Mouse (Mus musculus) adrenal gland, postnatal 25 days (tissue): ENCODE data around the gene Rab31. TPM values are rescaled to one million over a fixed set of nuclear protein-coding genes. Genes with fewer than 3 reads are reported as not detected.

ENCODE experiments used
- DNase-seq: peaks from one replicate; pipeline ENCODE4 v3.0.0; 2021; ENCODE audit warnings: mixed read lengths
- total RNA-seq: library from RNA; stranded (reverse); gene quantifications from 2 replicates; pipeline ENCODE4 v1.2.3, GENCODE M21; 2021

The Rab31 gene
- total RNA-seq, 1 experiment from 2014 or later = 41.1 TPM

DNA sequence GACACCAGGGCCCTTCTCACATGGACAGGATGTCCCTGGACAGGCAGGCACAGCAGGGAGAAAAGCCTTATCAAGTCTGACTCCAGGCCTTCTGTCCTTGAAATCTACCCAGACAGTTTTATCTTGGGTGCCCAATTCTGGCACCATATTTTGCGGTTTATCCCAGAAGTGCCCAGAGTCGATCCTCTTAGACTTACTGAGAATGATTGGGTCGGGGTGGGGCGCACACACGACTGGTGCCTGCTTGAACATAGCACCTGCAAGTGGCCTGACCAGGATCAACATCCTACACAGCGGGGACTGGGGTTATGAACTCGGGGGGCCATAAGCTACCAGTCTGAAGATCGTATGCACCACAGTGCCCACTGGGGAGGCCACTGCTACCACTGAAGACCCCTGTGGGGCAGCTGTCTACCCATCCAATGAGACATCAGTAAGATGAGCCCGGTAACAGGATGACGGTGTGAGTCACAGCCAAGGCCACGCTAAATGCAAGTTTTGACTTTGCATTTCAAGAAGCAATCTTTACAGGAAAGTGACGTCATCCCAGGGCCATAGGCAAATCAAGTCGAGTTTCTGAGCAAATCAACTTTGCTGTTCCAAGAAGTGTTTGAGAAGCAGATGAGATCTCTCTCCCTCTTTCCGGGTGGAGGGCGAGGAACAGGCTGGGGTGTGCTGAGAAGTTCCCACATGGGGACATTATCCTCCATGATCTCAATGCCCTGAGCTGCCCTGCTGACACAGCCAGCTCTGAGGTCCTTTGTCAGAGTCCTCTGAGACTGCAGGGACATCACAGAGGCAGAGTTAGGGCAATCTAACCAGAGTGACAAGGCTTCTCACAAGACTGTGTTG lies 32.5 kb downstream of the Rab31 start:
- no peak for DNase-seq

GRCm38 (mm10) chr17:65737622-65738021 lies 34.9 kb downstream of the Rab31 start:
- DNase-seq = peak; percentile 55

DNA sequence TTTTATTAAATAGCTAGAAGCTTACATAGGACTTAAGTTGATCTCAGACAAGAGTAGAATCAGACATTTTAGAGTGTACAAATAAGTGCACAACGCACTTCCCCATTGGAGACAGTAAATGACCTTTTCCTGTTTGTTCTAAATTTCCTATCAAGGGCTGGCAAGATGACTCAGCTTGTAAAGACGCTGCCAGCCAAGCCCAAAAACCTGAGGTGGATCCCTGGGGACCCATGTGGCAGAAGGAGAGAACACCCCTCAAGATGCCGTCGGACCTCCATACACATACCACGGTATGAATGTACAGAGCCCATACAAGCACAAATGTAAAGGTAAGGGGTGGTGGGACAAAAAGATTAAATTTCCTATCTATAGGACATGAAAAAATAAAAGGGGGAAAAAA lies 35.4 kb downstream of the Rab31 start:
- DNase-seq = peak; percentile 33

DNA sequence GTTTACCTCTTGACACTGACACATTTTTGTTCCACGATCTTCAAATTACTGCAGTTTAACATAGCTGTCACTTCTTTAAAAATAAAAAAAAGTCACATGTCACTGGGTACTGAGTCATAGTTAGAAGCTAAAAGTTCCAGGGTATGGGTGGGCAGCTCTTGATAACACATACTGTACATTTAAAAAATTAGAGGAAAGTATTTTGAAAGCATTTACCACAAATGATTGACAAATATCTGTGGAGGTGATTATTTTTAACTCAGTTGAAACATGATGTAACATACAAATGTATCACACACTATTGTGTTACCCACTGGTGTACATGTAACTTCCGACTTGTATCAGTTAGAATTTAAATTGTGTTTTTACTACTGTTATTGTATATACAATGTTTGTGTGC lies 37.5 kb downstream of the Rab31 start:
- DNase-seq = no peak

GRCm38 (mm10) chr17:65732666-65733065 lies 39.9 kb downstream of the Rab31 start:
- no peak for DNase-seq

GRCm38 (mm10) chr17:65731710-65732109 lies 40.8 kb downstream of the Rab31 start:
- no peak for DNase-seq

- no peak for DNase-seq
Measured at GRCm38 (mm10) chr17:65729945-65730741, 42.4 kb downstream of the Rab31 start.

DNA sequence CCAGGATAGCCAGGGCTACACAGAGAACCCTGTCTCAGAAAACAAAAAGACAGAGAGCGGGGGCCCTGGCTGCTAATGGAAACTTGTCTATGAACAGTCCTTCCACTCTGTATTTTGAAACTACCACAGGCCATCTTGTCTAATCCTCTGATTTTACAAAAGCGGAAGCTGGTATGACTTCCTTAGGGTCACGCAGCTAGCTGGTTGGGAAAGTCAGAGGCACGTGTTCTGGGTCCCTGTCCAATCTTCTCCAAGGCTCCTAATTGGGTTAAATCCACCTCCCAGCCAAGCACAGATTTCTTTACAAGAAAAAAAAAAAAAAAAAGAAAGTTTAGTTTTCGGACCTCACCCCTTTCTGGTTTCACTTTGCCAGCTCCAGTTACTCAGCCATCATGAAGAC lies 45.8 kb downstream of the Rab31 start:
- DNase-seq = no peak

- DNase-seq = no peak
Measured at GRCm38 (mm10) chr17:65726274-65726673, 46.3 kb downstream of the Rab31 start.

- DNase-seq = no peak
Measured at GRCm38 (mm10) chr17:65725814-65726213, 46.7 kb downstream of the Rab31 start.

- DNase-seq = no peak
Measured at GRCm38 (mm10) chr17:65725381-65725780, 47.2 kb downstream of the Rab31 start.

GRCm38 (mm10) chr17:65724254-65724653 lies 48.3 kb downstream of the Rab31 start:
- peak; percentile 16 for DNase-seq

DNA sequence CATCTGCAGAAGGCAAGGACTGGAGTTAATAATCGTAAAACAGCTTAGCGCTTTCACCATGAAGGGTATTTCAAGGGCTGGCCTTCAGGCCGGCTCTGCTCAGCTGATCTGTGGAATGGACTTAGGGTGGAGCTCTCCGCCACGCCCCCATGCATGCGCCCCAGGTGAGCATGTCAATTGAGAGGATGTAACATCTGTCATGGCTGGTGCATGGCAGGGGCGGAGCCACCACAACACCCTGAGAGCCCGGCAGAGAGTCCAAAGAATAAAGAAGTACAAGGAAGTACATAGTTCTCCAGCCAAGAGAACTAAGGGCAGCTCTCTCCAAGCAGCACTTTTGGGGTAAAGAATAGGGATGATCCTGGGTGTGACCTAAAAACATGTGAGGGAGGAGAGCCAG lies 48.9 kb downstream of the Rab31 start:
- no peak for DNase-seq

GRCm38 (mm10) chr17:65721330-65721729 lies 51.2 kb downstream of the Rab31 start:
- DNase-seq = no peak

- DNase-seq = no peak
Measured at GRCm38 (mm10) chr17:65719826-65720225, 52.7 kb downstream of the Rab31 start.

GRCm38 (mm10) chr17:65718578-65718977 lies 54.0 kb downstream of the Rab31 start:
- no peak for DNase-seq

DNA sequence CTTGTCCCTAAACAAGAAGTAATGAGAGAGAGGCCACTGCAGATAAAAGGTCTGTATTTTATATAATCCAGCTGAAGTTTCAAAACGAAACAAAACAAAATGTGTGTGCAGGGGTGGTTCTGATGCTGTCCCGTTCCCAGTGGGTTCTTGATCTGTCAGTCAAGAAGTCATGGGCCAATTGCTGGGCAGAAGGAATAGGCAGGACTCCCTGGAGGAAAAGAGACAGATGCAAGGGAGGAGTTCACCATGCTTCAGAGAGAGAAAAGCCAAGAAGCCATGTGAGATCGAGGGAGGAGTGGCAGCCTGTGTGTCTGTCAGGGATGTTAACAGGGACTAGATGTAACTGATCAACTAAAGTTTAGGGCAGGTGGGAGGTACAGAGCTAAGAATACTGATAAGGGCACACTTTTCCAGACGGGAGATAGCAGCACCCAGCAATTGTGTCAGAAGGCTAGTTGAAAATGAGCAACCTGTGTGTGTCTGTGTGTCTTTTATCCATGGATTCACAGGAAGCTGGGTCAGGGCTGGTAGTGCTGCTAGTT lies 54.8 kb downstream of the Rab31 start:
- no peak for DNase-seq

DNA sequence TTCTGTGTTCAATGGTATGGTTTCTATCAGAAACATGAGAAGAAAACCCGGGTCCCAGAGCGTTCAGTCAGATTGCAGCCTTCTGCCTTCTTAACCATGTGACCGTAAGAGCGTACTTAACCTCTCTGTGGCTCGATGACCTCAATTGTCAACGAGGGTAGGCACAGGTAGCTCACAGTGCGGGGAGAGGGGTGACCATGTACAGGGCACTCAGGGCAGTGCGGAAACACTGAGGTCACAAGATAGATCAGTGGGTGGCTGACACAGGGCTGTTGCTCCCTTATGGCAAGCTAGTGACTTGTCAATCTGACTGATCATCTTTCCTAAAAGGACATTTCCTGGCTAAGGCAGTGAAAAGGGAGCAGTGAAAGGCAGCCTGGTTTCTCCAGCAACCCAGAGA lies 58.5 kb downstream of the Rab31 start:
- no peak for DNase-seq

- DNase-seq = no peak
Measured at GRCm38 (mm10) chr17:65712861-65713535, 59.6 kb downstream of the Rab31 start.

GRCm38 (mm10) chr17:65711779-65712178 lies 60.8 kb downstream of the Rab31 start:
- no peak for DNase-seq

- DNase-seq = no peak
Measured at GRCm38 (mm10) chr17:65710576-65710975, 62.0 kb downstream of the Rab31 start.

DNA sequence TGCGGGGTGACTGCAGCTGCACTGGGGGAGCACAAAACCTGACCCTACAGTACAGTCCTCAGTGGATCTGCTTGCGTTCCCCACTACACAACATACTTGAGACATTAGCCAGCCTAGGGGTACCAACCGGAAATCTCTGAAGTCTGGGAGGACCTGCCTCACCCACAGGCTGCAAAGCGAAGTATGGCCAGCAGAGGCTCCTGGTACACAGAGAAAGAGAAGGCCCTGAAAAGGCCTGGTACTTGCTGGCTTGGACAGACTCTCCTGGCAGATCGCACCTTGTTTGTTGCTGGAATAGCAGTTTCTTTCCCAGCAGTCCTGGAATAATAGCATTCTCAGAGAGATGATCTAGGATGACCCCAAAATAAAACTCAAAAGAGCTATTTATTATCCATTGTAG lies 66.3 kb downstream of the Rab31 start:
- peak; percentile 72 for DNase-seq
